Mouse (Mus musculus): ENCODE data around the gene Gm20820.
"Not testable (repeated sequence)": the region's sequence is repeated elsewhere in the genome, so short reads cannot be mapped to it uniquely, and the experiment has no call there.

Gene Gm20820

GRCm38 (mm10) chrY:86061472-86061871 is at the start of gene Gm20820:
Gene Gm20820, plus strand, starts transcription at chrY:86061772.
- DNase-seq = not testable (repeated sequence)
